Mouse (Mus musculus) kidney, postnatal 0 days (tissue): ENCODE measurements at regions not wholly inside any gene's neighbourhood (a gene's known extent, or its start where the extent isn't known, plus 50 kb on each side); places are given as distances from the start of the nearest gene placed in this dataset.
A peak's percentile ranks its signal among the peaks of the same experiment; 100 is the strongest.

Experiments
- ATAC-seq: fragments of 200-750 bp; cut with Nextera tagmentation; replicated peaks from 2 replicates; pipeline ENCODE4 v1.8.0; 2017; ENCODE audit warnings: low read depth, moderate number of reproducible peaks, moderate TSS enrichment, moderate library complexity; ENCODE audit not compliant: low FRiP score
- DNase-seq: peaks from one replicate; pipeline ENCODE4 v3.0.0-alpha.2; 2016; ENCODE audit warnings: low spot score
- H3K27ac ChIP-seq: fragments of 300-500 bp; sonication (generic); 2 replicates; pipeline ENCODE4 v1.5.1; 2014; ENCODE audit warnings: mild to moderate bottlenecking
- H3K27me3 ChIP-seq: fragments of 300-500 bp; sonication (generic); 2 replicates; pipeline ENCODE4 v1.6.1; 2014; ENCODE audit warnings: low read length, mixed read lengths; ENCODE audit not compliant: insufficient read depth
- H3K36me3 ChIP-seq: fragments of 300-500 bp; sonication (generic); 2 replicates; pipeline ENCODE4 v1.6.1; 2014; ENCODE audit warnings: low read length, mixed read lengths; ENCODE audit not compliant: insufficient read depth
- H3K4me1 ChIP-seq: fragments of 300-500 bp; sonication (generic); replicated peaks from 2 replicates; pipeline ENCODE4 v1.6.1; 2014; ENCODE audit warnings: antibody characterized with exemption, low read length, mixed read lengths; ENCODE audit not compliant: insufficient read depth
- H3K4me2 ChIP-seq: fragments of 300-500 bp; sonication (generic); 2 replicates; pipeline ENCODE4 v1.6.1; 2014; ENCODE audit warnings: mild to moderate bottlenecking, low read length, moderate library complexity, mixed read lengths
- H3K4me3 ChIP-seq: fragments of 300-500 bp; sonication (generic); replicated peaks from 2 replicates; pipeline ENCODE4 v1.5.1; 2014; ENCODE audit warnings: low read depth, low read length
- H3K9ac ChIP-seq: fragments of 300-500 bp; sonication (generic); 2 replicates; pipeline ENCODE4 v1.6.1; 2014; ENCODE audit warnings: low read depth, low read length
- H3K9me3 ChIP-seq: fragments of 300-500 bp; sonication (generic); replicated peaks from 2 replicates; pipeline ENCODE4 v1.6.1; 2016; ENCODE audit warnings: low read length, inconsistent platforms, mixed read lengths
- CTCF ChIP-seq: IDR thresholded peaks from 2 replicates; pipeline ENCODE4 v1.5.1; 2016; ENCODE audit warnings: antibody characterized with exemption, low read depth, mild to moderate bottlenecking, moderate library complexity
- WGBS: fragments of 180-500 bp; shearing (Covaris S2); extraction: QIAGEN DNeasy Blood & Tissue Kit; methylation state at CpG from one replicate; pipeline ENCODE4 v1.1.7; 2014; 5-methylcytosine and 5-hydroxymethylcytosine counted together

- Histone ChIP-seq H3K27me3 (no peaks in the 10 kb centered on the region), H3K4me1 (peaks cover 2% of the 10 kb centered on the region; the same call in 1 of the 2 replicates), H3K4me2 (no peak overlapping the region), H3K9me3 (no peaks in the 10 kb centered on the region), H3K9ac (0 out of 2 replicates have a peak overlapping the region, but pooled peaks have one; percentile 18), H3K4me3 (no peak overlapping the region), H3K36me3 (no peaks in the 10 kb centered on the region), H3K27ac (no peak overlapping the region)
- TF ChIP-seq CTCF = no peak
- 15% methylated on average over 13 of the region's 13 CpGs for WGBS
- DNase-seq (peak; percentile 47), ATAC-seq (peak; percentile 91)
Measured at GRCm38 (mm10) chr11:7423276-7424081, 209.8 kb upstream of the Igfbp3 start.

GRCm38 (mm10) chr11:7412631-7413030 is 198.9 kb upstream of the Igfbp3 start:
- ATAC-seq = no peak

GRCm38 (mm10) chr11:7408992-7409391 is 195.3 kb upstream of the Igfbp3 start:
- no peak for TF ChIP-seq CTCF
- DNase-seq = no peak
- H3K27me3 ChIP-seq = no peaks in the 10 kb centered on the region
- H3K9me3 ChIP-seq = no peaks in the 10 kb centered on the region
- H3K4me2 ChIP-seq = no peak overlapping the region
- no peaks in the 10 kb centered on the region for H3K36me3 ChIP-seq
- H3K27ac ChIP-seq = no peak overlapping the region
- no peak overlapping the region for H3K9ac ChIP-seq
- ATAC-seq = no peak
- no peak overlapping the region for H3K4me3 ChIP-seq
- no peaks in the 10 kb centered on the region for H3K4me1 ChIP-seq

More at GRCm38 (mm10) chr11:7412631-7413030, 198.9 kb upstream of the Igfbp3 start:
- Histone ChIP-seq H3K36me3 (no peaks in the 10 kb centered on the region), H3K4me1 (no peaks in the 10 kb centered on the region), H3K4me2 (no peak overlapping the region), H3K27me3 (no peaks in the 10 kb centered on the region), H3K9ac (no peak overlapping the region), H3K4me3 (no peak overlapping the region), H3K27ac (no peak overlapping the region), H3K9me3 (no peaks in the 10 kb centered on the region)
- DNase-seq = no peak
- no peak for TF ChIP-seq CTCF
- 76% methylated on average over 3 of the region's 3 CpGs for WGBS

GRCm38 (mm10) chr11:7404666-7405065 is 190.9 kb upstream of the Igfbp3 start:
- Histone ChIP-seq H3K4me2 (no peak overlapping the region), H3K27ac (no peak overlapping the region), H3K4me3 (no peak overlapping the region), H3K9me3 (no peaks in the 10 kb centered on the region), H3K4me1 (no peaks in the 10 kb centered on the region), H3K9ac (no peak overlapping the region), H3K36me3 (no peaks in the 10 kb centered on the region), H3K27me3 (no peaks in the 10 kb centered on the region)
- DNase-seq (no peak), ATAC-seq (no peak)
- WGBS = 83% methylated on average over 4 of the region's 4 CpGs
- no peak for TF ChIP-seq CTCF

- no peak for TF ChIP-seq CTCF
- H3K36me3 ChIP-seq = no peaks in the 10 kb centered on the region
- no peaks in the 10 kb centered on the region for H3K4me1 ChIP-seq
- no peak overlapping the region for H3K4me3 ChIP-seq
- no peak for ATAC-seq
- no peaks in the 10 kb centered on the region for H3K9me3 ChIP-seq
- no peaks in the 10 kb centered on the region for H3K27me3 ChIP-seq
- H3K4me2 ChIP-seq = no peak overlapping the region
- WGBS = 72% methylated on average over 1 of the region's 1 CpGs
- H3K9ac ChIP-seq = no peak overlapping the region
- H3K27ac ChIP-seq = no peak overlapping the region
- DNase-seq = no peak
Measured at GRCm38 (mm10) chr11:7371835-7372234, 158.1 kb upstream of the Igfbp3 start.

GRCm38 (mm10) chr11:7361388-7361787 is 147.7 kb upstream of the Igfbp3 start:
- no peak for TF ChIP-seq CTCF
- no peaks in the 10 kb centered on the region for H3K4me1 ChIP-seq
- H3K9ac ChIP-seq = no peak overlapping the region
- ATAC-seq = no peak
- H3K27me3 ChIP-seq = no peaks in the 10 kb centered on the region
- DNase-seq = no peak
- no peak overlapping the region for H3K27ac ChIP-seq
- H3K36me3 ChIP-seq = no peaks in the 10 kb centered on the region
- no peak overlapping the region for H3K4me3 ChIP-seq
- no peaks in the 10 kb centered on the region for H3K9me3 ChIP-seq
- WGBS = 92% methylated on average over 3 of the region's 3 CpGs
- H3K4me2 ChIP-seq = no peak overlapping the region
